In genomic region chr7:113297813-113298212, GRCm38 (mm10) we compare ENCODE assay signal across 15 mouse cellular contexts.
"Had no signal": no experiment of that assay in that cellular context is flagged by ENCODE, and none has a peak within 500 bp of the region (broad histone marks: within the 10 kb centered on the region; RNA-seq: fewer than 3 reads in every experiment).

No protein-coding gene starts in this region.

- H3K27me3 ChIP-seq: neural tube, embryonic 15.5 days; stomach, embryonic 15.5 days had no signal

- H3K36me3 ChIP-seq: stomach, embryonic 15.5 days had no signal

- H3K9me3 ChIP-seq: neural tube, embryonic 15.5 days; stomach, embryonic 15.5 days had no signal

- H3K27ac ChIP-seq: neural tube, embryonic 15.5 days; stomach, embryonic 15.5 days; stomach, postnatal 0 days had no signal

- DNase-seq: retina, postnatal 1 day; right cerebral cortex, adult 18-20 months; right cerebral cortex, postnatal 14 days; right cerebral cortex, postnatal 25 days; right cerebral cortex, postnatal 4 days; spleen, adult 18-20 months; thymus, adult 18-20 months; thymus, adult 2 months; thymus, postnatal 14 days; thymus, postnatal 25 days; thymus, postnatal 36 days; thymus, postnatal 4 days had no signal

- H3K4me3 ChIP-seq: neural tube, embryonic 15.5 days; stomach, embryonic 15.5 days had no signal

- H3K4me2 ChIP-seq: neural tube, embryonic 15.5 days; stomach, embryonic 15.5 days had no signal

- H3K4me1 ChIP-seq: neural tube, embryonic 15.5 days had no signal

- H3K9ac ChIP-seq: neural tube, embryonic 15.5 days; stomach, embryonic 15.5 days had no signal
